Mouse (Mus musculus): Measurements from ENCODE around the gene Bcl9l.

Gene Bcl9l

DNA sequence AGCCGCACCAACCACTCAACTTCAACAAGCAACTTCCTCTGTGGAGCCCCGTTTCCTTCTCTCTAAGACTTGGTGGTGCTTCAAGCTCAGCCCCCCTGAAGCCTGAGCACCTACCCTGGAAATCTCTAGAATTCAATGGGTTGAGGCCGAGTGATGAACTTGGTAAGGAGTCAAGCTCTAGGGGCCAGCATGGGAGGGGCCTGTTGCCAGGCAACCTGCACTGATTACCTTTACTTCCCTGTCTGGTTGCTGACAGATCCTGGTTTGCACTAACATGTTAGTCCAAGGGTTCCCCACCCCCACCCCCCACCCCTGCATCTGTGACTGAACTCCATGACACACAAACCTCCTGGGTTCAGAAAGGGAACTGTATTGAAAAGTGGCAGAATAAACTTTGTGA, 62.4 kb downstream of the Bcl9l start:
- in situ Hi-C loops (cut with MboI, MseI): no loop called here

- in situ Hi-C loops (cut with MboI, MseI): no loop called here
These were observed 66.0 kb downstream of the Bcl9l start for GRCm38 (mm10) chr9:44548412-44549152.

DNA sequence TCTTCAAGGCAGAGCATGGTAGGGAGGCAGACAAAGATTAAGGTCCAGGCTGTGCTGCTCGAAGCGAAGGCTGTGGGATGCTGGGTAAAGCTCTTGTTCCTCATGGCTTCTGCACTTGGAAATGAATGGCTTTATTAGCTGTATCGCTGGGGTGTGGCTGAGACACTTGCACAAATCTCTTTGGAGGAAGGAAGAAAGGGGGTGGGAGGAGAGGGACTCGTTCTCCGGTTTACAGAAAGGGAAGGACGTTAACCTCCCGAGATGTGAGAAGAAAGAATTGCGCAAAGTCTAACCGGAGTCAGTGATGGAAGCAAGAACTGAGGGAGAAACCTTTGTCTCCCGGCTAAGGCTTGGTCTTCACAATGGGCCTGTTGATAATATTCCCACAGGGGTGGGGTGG, 68.5 kb downstream of the Bcl9l start:
- in situ Hi-C loops (cut with MboI, MseI): no loop called here

- in situ Hi-C loops (cut with MboI, MseI): no loop called here
These were observed 69.5 kb downstream of the Bcl9l start for GRCm38 (mm10) chr9:44552161-44552560.
